Mouse (Mus musculus): ENCODE results near the gene Cypt15. TPM values are rescaled to one million over a fixed set of nuclear protein-coding genes. Genes with fewer than 3 reads are reported as not detected.

The Cypt15 gene
- not detected in 2 replicates for polyA plus RNA-seq (2012; rRNA removed)

DNA sequence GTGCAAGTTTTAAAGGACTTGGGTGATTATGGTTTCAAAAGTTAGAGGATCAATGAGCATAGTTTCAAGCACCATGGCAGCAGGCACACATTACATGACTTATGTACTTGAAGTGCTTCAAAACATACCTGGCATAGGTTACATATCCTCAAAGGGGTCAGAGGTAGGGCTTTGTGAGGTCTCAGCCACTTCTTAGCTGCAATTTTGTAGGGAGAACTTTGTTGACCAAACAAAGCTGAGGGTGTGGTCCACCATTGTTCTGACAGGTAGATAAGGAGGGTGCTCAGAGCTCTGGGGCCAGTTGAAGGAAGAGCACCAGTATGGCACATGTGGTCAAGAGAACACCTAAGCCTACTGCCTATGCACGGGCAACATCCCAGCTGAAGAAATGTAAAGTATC, at the start of gene Cypt15:
TSS of gene Cypt15 (plus strand) at position 301 of the 400 bp plus-strand sequence.

